Mouse (Mus musculus) left cerebral cortex, postnatal 10 days (tissue): ENCODE results near the gene Krtap4-16. TPM values are rescaled to one million over a fixed set of nuclear protein-coding genes. Genes with fewer than 3 reads are reported as not detected.
"Not testable (repeated sequence)": the region's sequence is repeated elsewhere in the genome, so short reads cannot be mapped to it uniquely, and the experiment has no call there.

ENCODE experiments used
- DNase-seq, 2 experiments: peaks; one replicate each; pipeline ENCODE4 v3.0.0; 2021 to 2022; ENCODE audit warnings: low spot score in 2 of 2, mixed read lengths in 1 of 2; ENCODE audit errors: extremely low spot score in 1 of 2
- intact Hi-C: fragments of 180-260 bp; cut with DNase I; formaldehyde crosslinking; loops from one replicate; pipeline ENCODE4 v1.15.1; 2025
- total RNA-seq, 2 experiments: library from RNA; stranded (reverse); gene quantifications; 2 replicates each; pipeline ENCODE4 v1.2.3; 2021

The Krtap4-16 gene
- total RNA-seq = not detected

DNA sequence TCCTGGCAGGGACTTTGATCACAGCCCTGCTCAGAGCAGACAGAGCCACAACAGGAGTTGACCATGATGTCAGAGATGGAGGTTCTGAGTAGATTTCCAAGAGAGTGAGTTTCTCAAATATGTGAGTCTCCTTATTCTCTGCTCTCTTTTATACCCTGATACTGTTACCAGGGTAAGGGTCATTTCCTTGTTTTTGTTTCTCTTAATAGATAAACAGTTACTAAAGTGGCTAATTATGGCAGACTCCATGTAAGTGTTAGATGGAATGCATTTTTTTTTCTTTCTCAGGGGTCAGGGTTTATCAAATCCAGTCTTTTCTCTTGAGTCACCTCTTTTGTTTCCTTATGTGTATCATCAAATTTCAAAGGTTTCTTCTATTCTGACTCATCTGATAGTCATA, at the start of gene Krtap4-16:
Gene Krtap4-16, minus strand, starts transcription at position 101 of the 400 bp plus-strand sequence.
- intact Hi-C loops = no loop called here
- no peak for DNase-seq

DNA sequence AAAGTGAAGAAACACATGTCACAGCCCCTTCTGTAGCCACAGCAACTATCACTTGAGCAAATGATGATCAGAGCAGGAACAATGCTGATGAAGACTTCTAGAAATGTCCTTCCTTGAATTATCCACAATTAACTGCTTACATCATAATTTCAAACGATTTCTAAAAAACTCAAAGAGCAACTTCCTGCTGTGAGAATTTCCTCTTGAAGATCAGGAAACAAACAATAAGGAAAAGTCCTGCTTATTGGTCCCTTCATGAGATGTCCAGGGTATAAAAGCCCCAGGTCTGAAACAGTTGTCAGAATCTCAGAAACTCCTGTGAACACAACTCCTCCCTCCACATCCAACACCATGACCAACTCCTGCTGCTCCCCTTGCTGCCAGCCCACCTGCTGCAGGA, 27.5 kb upstream of the Krtap4-16 start, which contains the start of gene Gm11567:
Gene Gm11567, plus strand, starts transcription at position 301 of the 400 bp plus-strand sequence.
- intact Hi-C loops, DNase-seq: not testable (repeated sequence)

DNA sequence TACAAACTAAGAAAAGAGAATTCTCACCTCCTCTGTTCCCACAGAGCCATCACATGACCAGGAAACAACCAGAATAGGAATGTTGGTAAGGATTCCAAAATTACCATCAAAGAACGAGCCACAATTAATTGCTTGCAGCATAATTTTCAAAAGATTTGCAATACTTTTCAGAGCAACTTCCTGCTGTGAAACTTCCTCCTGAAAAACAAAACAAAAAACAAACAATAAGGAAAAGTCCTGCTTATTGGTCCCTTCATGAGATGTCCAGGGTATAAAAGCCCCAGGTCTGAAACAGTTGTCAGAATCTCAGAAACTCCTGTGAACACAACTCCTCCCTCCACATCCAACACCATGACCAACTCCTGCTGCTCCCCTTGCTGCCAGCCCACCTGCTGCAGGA, 21.7 kb upstream of the Krtap4-16 start, which contains the start of gene Krtap9-1:
Gene Krtap9-1, plus strand, starts transcription at position 301 of the 400 bp plus-strand sequence.
- DNase-seq, intact Hi-C loops: not testable (repeated sequence)

DNA sequence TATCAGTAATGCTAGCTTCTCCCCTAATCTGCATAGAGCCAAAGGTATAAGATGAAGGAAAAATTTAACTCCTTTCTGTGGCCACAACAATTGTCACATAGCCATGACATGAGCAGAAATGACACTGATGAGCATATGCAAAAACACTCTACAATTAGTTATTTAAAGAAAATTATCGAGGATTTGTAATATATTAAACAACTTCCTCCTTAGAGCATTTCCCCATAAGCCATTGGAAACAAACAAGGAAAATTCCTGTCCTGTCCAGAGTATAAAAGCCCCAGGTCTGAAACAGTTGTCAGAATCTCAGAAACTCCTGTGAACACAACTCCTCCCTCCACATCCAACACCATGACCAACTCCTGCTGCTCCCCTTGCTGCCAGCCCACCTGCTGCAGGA, 12.8 kb upstream of the Krtap4-16 start, which contains the start of gene Gm11559:
Gene Gm11559, plus strand, starts transcription at position 301 of the 400 bp plus-strand sequence.
- intact Hi-C loops, DNase-seq: not testable (repeated sequence)

- DNase-seq = no peak
- intact Hi-C loops = no loop called here
Observed at GRCm38 (mm10) chr11:99858761-99859160, 7.4 kb upstream of the Krtap4-16 start.

GRCm38 (mm10) chr11:99857617-99858016, 6.2 kb upstream of the Krtap4-16 start, which contains the start of gene Gm11568:
Gene Gm11568 (plus strand): TSS chr11:99857917.
- intact Hi-C loops = no loop called here
- DNase-seq = no peak

DNA sequence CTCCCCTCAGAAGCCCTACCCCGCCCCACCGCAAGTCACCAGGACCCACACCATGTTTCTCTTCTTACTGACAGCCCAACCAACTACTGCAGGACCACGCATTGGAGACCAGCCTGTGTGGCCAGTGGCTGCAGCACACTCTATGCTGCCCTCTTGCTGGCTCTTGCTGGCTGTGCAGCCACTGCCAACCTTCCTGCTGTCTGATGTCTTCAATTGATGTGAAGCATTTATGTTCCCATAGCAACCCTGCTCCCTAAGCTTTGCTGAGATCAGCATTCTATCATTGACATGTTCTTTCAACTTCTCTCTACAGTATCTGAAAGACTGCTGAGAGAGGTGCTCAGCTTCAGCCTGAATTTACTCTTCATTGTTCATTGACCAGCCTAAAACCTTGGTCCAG, 2.7 kb upstream of the Krtap4-16 start:
- DNase-seq = peak in 1 of 2 experiments; percentile 4

GRCm38 (mm10) chr11:99846746-99847145, 4.7 kb downstream of the Krtap4-16 start:
- DNase-seq = no peak
- intact Hi-C loops = no loop called here

More for the DNA sequence above, 2.7 kb upstream of the Krtap4-16 start:
- intact Hi-C loops = no loop called here

GRCm38 (mm10) chr11:99842185-99842584, 9.2 kb downstream of the Krtap4-16 start:
- DNase-seq = no peak
- intact Hi-C loops = no loop called here

DNA sequence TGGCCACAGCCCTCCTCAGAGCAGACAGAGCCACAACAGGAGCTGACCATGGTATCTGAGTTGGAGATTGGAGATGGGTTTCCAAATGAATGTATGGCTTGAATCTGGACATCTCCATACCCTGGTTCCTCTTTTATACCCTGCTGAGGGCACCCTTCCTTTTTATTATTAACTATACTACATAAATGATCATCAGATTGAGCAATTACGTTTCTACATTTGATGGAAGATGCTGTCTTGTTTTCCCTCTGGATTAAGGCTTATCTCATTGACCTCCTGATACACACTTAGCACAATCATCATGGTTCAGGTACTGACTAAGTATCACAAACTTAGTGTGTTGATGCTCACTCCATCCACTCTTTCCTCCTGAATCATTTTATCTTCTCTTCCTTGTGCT, 13.4 kb downstream of the Krtap4-16 start, which contains the start of gene 2300003K06Rik:
Gene 2300003K06Rik, minus strand, starts transcription at position 101 of the 400 bp plus-strand sequence.
- intact Hi-C loops = no loop called here
- DNase-seq = no peak

DNA sequence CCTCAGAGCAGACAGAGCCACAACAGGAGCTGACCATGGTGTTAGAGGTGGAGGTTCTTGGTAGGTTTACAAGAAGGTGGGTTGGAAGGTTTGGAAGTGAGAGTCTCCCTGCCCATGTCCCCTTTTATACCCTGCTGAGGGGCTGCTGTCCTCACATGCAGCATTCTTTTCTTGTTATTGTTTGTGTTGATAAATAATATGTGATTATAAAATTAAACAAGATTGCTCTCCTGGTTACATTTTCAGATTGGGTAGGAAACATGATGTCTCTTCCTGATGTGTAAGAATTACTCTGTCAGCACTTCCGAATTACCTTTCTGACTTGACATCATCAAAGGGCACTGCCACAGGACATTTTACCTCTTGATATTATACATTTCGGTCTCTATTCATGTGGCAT, 35.8 kb downstream of the Krtap4-16 start, which contains the start of gene Gm11564:
Gene Gm11564, minus strand, starts transcription at position 101 of the 400 bp plus-strand sequence.
- DNase-seq, intact Hi-C loops: not testable (repeated sequence)

GRCm38 (mm10) chr11:99809792-99810191, 41.6 kb downstream of the Krtap4-16 start, which contains the start of gene Krtap4-13:
Gene Krtap4-13 (minus strand): TSS chr11:99809892.
- intact Hi-C loops, DNase-seq: not testable (repeated sequence)

- DNase-seq, intact Hi-C loops: not testable (repeated sequence)
Observed at GRCm38 (mm10) chr11:99804346-99804745, 47.1 kb downstream of the Krtap4-16 start, which contains the start of gene Gm11554. Gene Gm11554 (minus strand): TSS chr11:99804446.

Other genes starting within 250 kb of the Krtap4-16 start
- gene Gm11938, start 248.3 kb downstream of the Krtap4-16 start, total RNA-seq = not detected
- gene Gm11937, start 241.4 kb downstream of the Krtap4-16 start, total RNA-seq = not detected
- not detected for gene Krtap2-4, start 236.8 kb downstream of the Krtap4-16 start, total RNA-seq
- gene Gm11562, start 231.2 kb downstream of the Krtap4-16 start, total RNA-seq = not detected
- not detected for gene Krtap4-1, start 223.4 kb downstream of the Krtap4-16 start, total RNA-seq
- not detected for gene Krtap4-2, start 216.5 kb downstream of the Krtap4-16 start, total RNA-seq
- gene Krtap4-7, start 207.5 kb downstream of the Krtap4-16 start, total RNA-seq = not detected
- gene Gm11555, start 201.4 kb downstream of the Krtap4-16 start, total RNA-seq = not detected
- gene Gm11563, start 192.6 kb downstream of the Krtap4-16 start, total RNA-seq = not detected
- gene Krtap4-6, start 185.6 kb downstream of the Krtap4-16 start, total RNA-seq = not detected
- gene Gm14190, start 160.9 kb downstream of the Krtap4-16 start, total RNA-seq = not detected
- gene Gm14180, start 117.3 kb downstream of the Krtap4-16 start, total RNA-seq = not detected
- gene Gm11595, start 78.7 kb downstream of the Krtap4-16 start, total RNA-seq = not detected
- not detected for gene Krtap4-8, start 70.9 kb downstream of the Krtap4-16 start, total RNA-seq
- gene Krtap4-9, start 66.4 kb downstream of the Krtap4-16 start, total RNA-seq = not detected
- gene Gm11596, start 58.1 kb downstream of the Krtap4-16 start, total RNA-seq = not detected
- not detected for gene Gm11569, start 52.7 kb downstream of the Krtap4-16 start, total RNA-seq
- gene Gm11554, start 47.2 kb downstream of the Krtap4-16 start, total RNA-seq = not detected
- not detected for gene Krtap4-13, start 41.7 kb downstream of the Krtap4-16 start, total RNA-seq
- gene Gm11564, start 35.9 kb downstream of the Krtap4-16 start, total RNA-seq = not detected
- gene 2300003K06Rik, start 13.5 kb downstream of the Krtap4-16 start, total RNA-seq = not detected
- not detected for gene Gm11568, start 6.3 kb upstream of the Krtap4-16 start, total RNA-seq
- gene Gm11559, start 12.9 kb upstream of the Krtap4-16 start, total RNA-seq = not detected
- gene Krtap9-1, start 21.8 kb upstream of the Krtap4-16 start, total RNA-seq = not detected
- gene Gm11567, start 27.6 kb upstream of the Krtap4-16 start, total RNA-seq = not detected
- gene Krtap31-1, start 56.3 kb upstream of the Krtap4-16 start, total RNA-seq = not detected
- not detected for gene Gm11565, start 63.1 kb upstream of the Krtap4-16 start, total RNA-seq
- gene Krtap31-2, start 84.7 kb upstream of the Krtap4-16 start, total RNA-seq = not detected
- gene Krtap9-5, start 96.9 kb upstream of the Krtap4-16 start, total RNA-seq = not detected
- not detected for gene Krtap29-1, start 127.4 kb upstream of the Krtap4-16 start, total RNA-seq
- not detected for gene Krtap16-1, start 135.0 kb upstream of the Krtap4-16 start, total RNA-seq
- gene Krtap17-1, start 142.4 kb upstream of the Krtap4-16 start, total RNA-seq = not detected
- gene Krt33a, start 164.6 kb upstream of the Krtap4-16 start, total RNA-seq = not detected
- gene Krt33b, start 178.3 kb upstream of the Krtap4-16 start, total RNA-seq = not detected
- not detected for gene Krt34, start 189.9 kb upstream of the Krtap4-16 start, total RNA-seq
- gene Krt31, start 198.9 kb upstream of the Krtap4-16 start, total RNA-seq = not detected
- not detected for gene Krt32, start 236.6 kb upstream of the Krtap4-16 start, total RNA-seq
- not detected for gene Krt35, start 244.6 kb upstream of the Krtap4-16 start, total RNA-seq